Mouse (Mus musculus): ENCODE data around the gene Mxd1. TPM values are rescaled to one million over a fixed set of nuclear protein-coding genes. Genes with fewer than 3 reads are reported as not detected.
A peak's percentile ranks its signal among the peaks of the same experiment; 100 is the strongest.

Mxd1 gene
- 21.6 and 24.0 TPM in 2 replicates for polyA plus RNA-seq (2012; rRNA removed)

DNA sequence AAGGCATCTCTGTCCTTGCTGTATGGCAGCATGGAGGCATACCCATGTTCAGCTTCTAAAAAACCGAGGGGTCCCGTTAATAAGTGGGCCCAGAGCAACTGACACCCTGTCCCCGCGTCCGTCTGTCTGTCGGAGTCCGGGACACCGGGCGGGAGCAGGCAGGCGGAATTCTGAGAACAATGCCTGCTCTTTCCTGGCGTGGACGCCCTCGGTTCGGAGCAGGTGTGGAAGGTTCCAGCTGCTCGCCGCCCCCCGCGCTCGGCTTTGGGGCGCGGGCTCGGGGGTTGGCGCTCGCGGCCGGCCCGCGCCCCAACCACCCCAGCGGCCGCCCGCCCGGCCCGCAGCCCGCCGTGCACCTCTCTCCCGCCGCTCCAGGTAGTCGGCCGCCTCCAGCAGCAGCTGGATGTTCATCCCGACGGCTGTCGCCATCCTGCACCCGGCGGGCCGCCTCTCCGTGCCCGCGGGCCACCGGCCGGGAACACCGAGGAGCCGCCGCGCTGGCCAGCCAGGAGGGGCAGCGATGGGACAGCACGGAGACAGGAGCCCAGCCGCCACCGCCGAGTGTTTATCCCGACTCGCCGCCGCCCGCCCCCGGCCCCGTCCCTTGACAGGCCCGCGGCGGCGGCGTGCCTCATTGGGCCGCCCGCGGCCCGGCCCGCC, at the start of gene Mxd1:
Gene Mxd1, minus strand, starts transcription at position 582 of the 660 bp plus-strand sequence.
- no peak for DNase-seq (ENCODE audit: low read depth in 1 of 2, low spot score in 2 of 2)
- TF ChIP-seq CTCF (IDR thresholded peaks at IDR 0.05; ENCODE audit: extremely low read depth, insufficient read depth, insufficient read length, insufficient replicate concordance) (no peak), POLR2A (IDR thresholded peaks at IDR 0.05; ENCODE audit: low read depth, low read length) (peak; percentile 52)
- 1% methylated on average over 66 of the region's 76 CpGs for WGBS
- H3K4me1 ChIP-seq (ENCODE audit: control insufficient read depth, insufficient read depth, insufficient read length), result peaks cover 6% of the 10 kb centered on the region; the same call in 1 of the 2 replicates
- H3K36me3 ChIP-seq (ENCODE audit: control insufficient read depth, insufficient read depth, low read length), result peaks cover 8% of the 10 kb centered on the region
- no peaks in the 10 kb centered on the region for H3K27me3 ChIP-seq (ENCODE audit: control insufficient read depth, insufficient read depth, low read length)
- H3K27ac ChIP-seq (ENCODE audit: insufficient read depth, low read length), result peak within 1 kb of the TSS; percentile 87
- peak within 1 kb of the TSS; percentile 98 for H3K4me3 ChIP-seq (ENCODE audit: extremely low read depth, insufficient read depth, insufficient read length)

DNA sequence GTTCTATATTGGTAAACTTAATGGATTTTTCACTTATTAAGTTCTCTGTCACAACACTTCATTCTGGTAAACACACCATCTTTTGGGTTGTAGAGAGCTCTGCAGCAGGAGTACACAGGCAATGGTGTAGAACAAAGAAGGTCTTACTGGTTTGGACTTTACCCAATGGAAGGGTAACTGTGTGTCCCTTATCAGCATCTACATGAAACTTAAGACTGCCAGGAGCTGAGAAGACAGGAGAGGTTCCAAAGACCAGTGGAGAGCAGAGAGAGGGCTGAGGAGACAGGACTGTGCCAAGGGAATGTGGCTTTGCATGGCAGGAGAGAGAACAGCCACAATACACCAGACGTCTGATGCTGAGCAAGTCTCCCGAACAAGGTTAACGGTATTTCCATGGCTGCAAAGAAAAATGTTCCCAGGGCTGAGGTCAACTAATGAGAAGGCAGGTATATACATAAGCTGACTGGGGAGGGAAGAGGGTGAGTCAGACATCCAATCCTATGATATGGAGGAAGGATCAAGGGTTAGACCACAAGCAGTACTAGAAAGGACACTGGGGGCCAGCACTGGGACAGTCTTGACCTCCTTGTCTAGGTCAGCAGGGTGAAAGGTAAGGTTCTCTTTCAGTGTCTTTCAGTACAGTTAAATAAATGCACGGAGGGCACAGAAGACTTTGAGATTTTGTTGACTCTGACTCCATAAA, 39.3 kb upstream of the Mxd1 start:
- Histone ChIP-seq H3K27ac (ENCODE audit: insufficient read depth, low read length) (no peak overlapping the region), H3K4me3 (ENCODE audit: extremely low read depth, insufficient read depth, insufficient read length) (no peak overlapping the region), H3K36me3 (ENCODE audit: control insufficient read depth, insufficient read depth, low read length) (peaks cover 21% of the 10 kb centered on the region), H3K27me3 (ENCODE audit: control insufficient read depth, insufficient read depth, low read length) (no peaks in the 10 kb centered on the region), H3K4me1 (ENCODE audit: control insufficient read depth, insufficient read depth, insufficient read length) (no peaks in the 10 kb centered on the region)
- no peak for TF ChIP-seq CTCF (IDR thresholded peaks at IDR 0.05; ENCODE audit: extremely low read depth, insufficient read depth, insufficient read length, insufficient replicate concordance)
- TF ChIP-seq POLR2A (IDR thresholded peaks at IDR 0.05; ENCODE audit: low read depth, low read length), result no peak
- DNase-seq (ENCODE audit: low read depth in 1 of 2, low spot score in 2 of 2), result no peak
- 89% methylated on average over 4 of the region's 4 CpGs for WGBS

GRCm38 (mm10) chr6:86702577-86702976, 33.6 kb upstream of the Mxd1 start:
- no peak for DNase-seq (ENCODE audit: low read depth in 1 of 2, low spot score in 2 of 2)
- H3K36me3 ChIP-seq (ENCODE audit: control insufficient read depth, insufficient read depth, low read length), result peaks cover 36% of the 10 kb centered on the region
- no peak overlapping the region for H3K4me3 ChIP-seq (ENCODE audit: extremely low read depth, insufficient read depth, insufficient read length)
- 91% methylated on average over 9 of the region's 9 CpGs for WGBS
- H3K27ac ChIP-seq (ENCODE audit: insufficient read depth, low read length), result no peak overlapping the region
- TF ChIP-seq CTCF (IDR thresholded peaks at IDR 0.05; ENCODE audit: extremely low read depth, insufficient read depth, insufficient read length, insufficient replicate concordance) (no peak), POLR2A (IDR thresholded peaks at IDR 0.05; ENCODE audit: low read depth, low read length) (no peak)
- H3K4me1 ChIP-seq (ENCODE audit: control insufficient read depth, insufficient read depth, insufficient read length), result no peaks in the 10 kb centered on the region
- H3K27me3 ChIP-seq (ENCODE audit: control insufficient read depth, insufficient read depth, low read length), result no peaks in the 10 kb centered on the region

- no peak overlapping the region for H3K4me3 ChIP-seq (ENCODE audit: extremely low read depth, insufficient read depth, insufficient read length)
- TF ChIP-seq POLR2A (IDR thresholded peaks at IDR 0.05; ENCODE audit: low read depth, low read length) (no peak), CTCF (IDR thresholded peaks at IDR 0.05; ENCODE audit: extremely low read depth, insufficient read depth, insufficient read length, insufficient replicate concordance) (no peak)
- no peak overlapping the region for H3K27ac ChIP-seq (ENCODE audit: insufficient read depth, low read length)
- 80% methylated on average over 6 of the region's 6 CpGs for WGBS
- H3K27me3 ChIP-seq (ENCODE audit: control insufficient read depth, insufficient read depth, low read length), result no peaks in the 10 kb centered on the region
- no peaks in the 10 kb centered on the region for H3K4me1 ChIP-seq (ENCODE audit: control insufficient read depth, insufficient read depth, insufficient read length)
- no peak for DNase-seq (ENCODE audit: low read depth in 1 of 2, low spot score in 2 of 2)
- peaks cover 26% of the 10 kb centered on the region for H3K36me3 ChIP-seq (ENCODE audit: control insufficient read depth, insufficient read depth, low read length)
Measured at GRCm38 (mm10) chr6:86697903-86698302, 28.9 kb upstream of the Mxd1 start.

GRCm38 (mm10) chr6:86696213-86696612, 27.3 kb upstream of the Mxd1 start:
- TF ChIP-seq POLR2A (IDR thresholded peaks at IDR 0.05; ENCODE audit: low read depth, low read length) (no peak), CTCF (IDR thresholded peaks at IDR 0.05; ENCODE audit: extremely low read depth, insufficient read depth, insufficient read length, insufficient replicate concordance) (no peak)
- H3K4me3 ChIP-seq (ENCODE audit: extremely low read depth, insufficient read depth, insufficient read length), result no peak overlapping the region
- H3K36me3 ChIP-seq (ENCODE audit: control insufficient read depth, insufficient read depth, low read length), result peaks cover 26% of the 10 kb centered on the region
- no peak overlapping the region for H3K27ac ChIP-seq (ENCODE audit: insufficient read depth, low read length)
- H3K27me3 ChIP-seq (ENCODE audit: control insufficient read depth, insufficient read depth, low read length), result no peaks in the 10 kb centered on the region
- DNase-seq (ENCODE audit: low read depth in 1 of 2, low spot score in 2 of 2), result no peak
- 86% methylated on average over 10 of the region's 10 CpGs for whole genome bisulfite sequencing
- H3K4me1 ChIP-seq (ENCODE audit: control insufficient read depth, insufficient read depth, insufficient read length), result no peaks in the 10 kb centered on the region

DNA sequence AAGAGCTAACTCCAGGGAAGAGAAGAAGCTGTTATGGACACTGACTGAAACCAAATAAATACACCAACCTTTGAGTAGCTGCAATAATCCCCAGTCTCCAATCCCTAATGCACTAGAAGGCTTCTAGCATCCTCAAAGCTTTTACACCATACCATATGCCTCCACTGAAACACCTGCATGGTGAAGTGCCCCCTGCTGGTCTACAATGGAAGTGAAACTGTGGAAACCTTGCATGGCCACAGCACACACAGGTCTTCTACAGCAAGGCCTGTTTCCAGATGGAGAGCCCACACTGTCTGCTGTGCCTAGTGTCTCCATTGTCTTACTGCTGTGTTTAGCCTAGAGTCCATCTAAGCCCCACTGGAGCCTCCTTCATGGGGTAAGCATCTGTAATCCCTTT, 25.5 kb upstream of the Mxd1 start:
- Histone ChIP-seq H3K4me1 (ENCODE audit: control insufficient read depth, insufficient read depth, insufficient read length) (no peaks in the 10 kb centered on the region), H3K36me3 (ENCODE audit: control insufficient read depth, insufficient read depth, low read length) (peaks cover 15% of the 10 kb centered on the region), H3K27me3 (ENCODE audit: control insufficient read depth, insufficient read depth, low read length) (no peaks in the 10 kb centered on the region), H3K27ac (ENCODE audit: insufficient read depth, low read length) (no peak overlapping the region), H3K4me3 (ENCODE audit: extremely low read depth, insufficient read depth, insufficient read length) (no peak overlapping the region)
- DNase-seq (ENCODE audit: low read depth in 1 of 2, low spot score in 2 of 2), result peak; percentile 32 to 60
- TF ChIP-seq POLR2A (IDR thresholded peaks at IDR 0.05; ENCODE audit: low read depth, low read length) (no peak), CTCF (IDR thresholded peaks at IDR 0.05; ENCODE audit: extremely low read depth, insufficient read depth, insufficient read length, insufficient replicate concordance) (peak; percentile 65; the same call in 1 of the 2 replicates)

DNA sequence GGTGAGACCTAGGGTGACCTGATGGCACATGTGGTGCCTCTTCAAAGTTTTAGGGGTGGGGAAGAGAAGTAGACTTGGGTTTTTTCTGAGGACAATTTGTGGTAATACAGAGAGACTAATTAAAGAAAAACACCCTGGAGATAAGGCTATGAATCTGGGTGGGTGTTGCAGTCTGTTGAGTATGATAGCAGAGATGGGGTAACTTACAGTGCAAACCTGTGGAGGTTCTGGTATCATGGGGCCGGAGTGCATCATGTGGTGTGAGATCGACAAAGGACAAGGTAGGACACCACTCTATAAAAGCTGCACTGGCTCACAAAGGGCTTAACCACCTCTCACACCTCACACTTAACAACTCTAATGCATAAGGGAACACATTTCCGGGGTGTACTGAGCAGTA, 20.7 kb upstream of the Mxd1 start:
- no peak overlapping the region for H3K27ac ChIP-seq (ENCODE audit: insufficient read depth, low read length)
- DNase-seq (ENCODE audit: low read depth in 1 of 2, low spot score in 2 of 2), result no peak
- no peaks in the 10 kb centered on the region for H3K27me3 ChIP-seq (ENCODE audit: control insufficient read depth, insufficient read depth, low read length)
- TF ChIP-seq CTCF (IDR thresholded peaks at IDR 0.05; ENCODE audit: extremely low read depth, insufficient read depth, insufficient read length, insufficient replicate concordance) (no peak), POLR2A (IDR thresholded peaks at IDR 0.05; ENCODE audit: low read depth, low read length) (no peak)
- H3K36me3 ChIP-seq (ENCODE audit: control insufficient read depth, insufficient read depth, low read length), result peaks cover 8% of the 10 kb centered on the region
- no peaks in the 10 kb centered on the region; the same call in 1 of the 2 replicates for H3K4me1 ChIP-seq (ENCODE audit: control insufficient read depth, insufficient read depth, insufficient read length)
- WGBS, result 81% methylated on average over 3 of the region's 3 CpGs
- no peak overlapping the region for H3K4me3 ChIP-seq (ENCODE audit: extremely low read depth, insufficient read depth, insufficient read length)

Data from spleen, adult 2 months (tissue).